Mouse (Mus musculus) bone marrow, adult 2 months (tissue): Measurements from ENCODE around the gene Itpr1. TPM values are rescaled to one million over a fixed set of nuclear protein-coding genes. Genes with fewer than 3 reads are reported as not detected.
"Not testable (repeated sequence)": the region's sequence is repeated elsewhere in the genome, so short reads cannot be mapped to it uniquely, and the experiment has no call there.

Experiments
- H3K27ac ChIP-seq: fragments of 200-500 bp; 2 replicates; pipeline ENCODE4 v1.5.1; 2012; ENCODE audit warnings: low read depth, mild to moderate bottlenecking, control low read depth, inconsistent platforms, low read length; ENCODE audit not compliant: control insufficient read depth, poor library complexity, insufficient read depth
- H3K4me1 ChIP-seq: fragments of 200-500 bp; 2 replicates; pipeline ENCODE4 v1.6.1; 2011; ENCODE audit warnings: low read length; ENCODE audit not compliant: control insufficient read depth, insufficient read depth
- H3K4me3 ChIP-seq: fragments of 200-500 bp; replicated peaks from 2 replicates; pipeline ENCODE3; 2011; ENCODE audit warnings: mild to moderate bottlenecking, low read depth, low read length, control low read depth; ENCODE audit not compliant: control insufficient read depth
- CTCF ChIP-seq: fragments of 200-500 bp; IDR thresholded peaks from 2 replicates; pipeline ENCODE4 v1.5.1; 2011; ENCODE audit warnings: low read length, control low read depth; ENCODE audit not compliant: control insufficient read depth, insufficient read depth
- POLR2A ChIP-seq: fragments of 200-500 bp; IDR thresholded peaks from 2 replicates; pipeline ENCODE4 v1.6.1; 2011; ENCODE audit warnings: low read depth, mild to moderate bottlenecking, control low read depth, low read length, borderline replicate concordance; ENCODE audit not compliant: control insufficient read depth
- WGBS: fragments of 180-500 bp; shearing (Covaris S2); methylation state at CpG from one replicate; pipeline ENCODE4 v1.1.7; 2018; 5-methylcytosine and 5-hydroxymethylcytosine counted together
- polyA plus RNA-seq: library from polyadenylated mRNA; stranded (reverse); fragments of >200 nt; gene quantifications from 2 replicates; pipeline ENCODE4 v1.2.4, GENCODE M21; 2011; ENCODE audit warnings: low replicate concordance; ENCODE audit not compliant: missing spikeins, insufficient read depth, insufficient read length

Gene Itpr1
- polyA plus RNA-seq, 1 experiment: 32.8 TPM

- no peak overlapping the region for H3K4me3 ChIP-seq
- peaks cover 2% of the 10 kb centered on the region; the same call in 1 of the 2 replicates for H3K4me1 ChIP-seq
- TF ChIP-seq CTCF: no peak
- no peak for TF ChIP-seq POLR2A
- no peak overlapping the region for H3K27ac ChIP-seq
- 60% methylated on average over 3 of the region's 3 CpGs for WGBS
Observed at GRCm38 (mm10) chr6:108553013-108553412, 340.1 kb downstream of the Itpr1 start.

GRCm38 (mm10) chr6:108553536-108553935 is 340.6 kb downstream of the Itpr1 start:
- WGBS: 76% methylated on average over 4 of the region's 4 CpGs
- TF ChIP-seq CTCF (no peak), POLR2A (no peak)
- peaks cover 2% of the 10 kb centered on the region; the same call in 1 of the 2 replicates for H3K4me1 ChIP-seq
- no peak overlapping the region for H3K27ac ChIP-seq
- no peak overlapping the region for H3K4me3 ChIP-seq

GRCm38 (mm10) chr6:108554389-108554788 is 341.5 kb downstream of the Itpr1 start:
- WGBS: 77% methylated on average over 4 of the region's 4 CpGs
- Histone ChIP-seq H3K4me3 (no peak overlapping the region), H3K27ac (no peak overlapping the region), H3K4me1 (peaks cover under 1% of the 10 kb centered on the region; the same call in 1 of the 2 replicates)
- TF ChIP-seq POLR2A: no peak
- no peak for TF ChIP-seq CTCF

GRCm38 (mm10) chr6:108554878-108555277 is 342.0 kb downstream of the Itpr1 start:
- WGBS: 59% methylated on average over 5 of the region's 5 CpGs
- Histone ChIP-seq H3K4me3 (no peak overlapping the region), H3K27ac (no peak overlapping the region), H3K4me1 (no peaks in the 10 kb centered on the region; the same call in 1 of the 2 replicates)
- TF ChIP-seq POLR2A (no peak), CTCF (no peak)

- TF ChIP-seq CTCF: no peak
- no peak for TF ChIP-seq POLR2A
- H3K4me1 ChIP-seq: no peaks in the 10 kb centered on the region; the same call in 1 of the 2 replicates
- no peak overlapping the region for H3K4me3 ChIP-seq
- H3K27ac ChIP-seq: no peak overlapping the region
- whole genome bisulfite sequencing: 80% methylated on average over 4 of the region's 4 CpGs
Observed at GRCm38 (mm10) chr6:108557576-108558322, 344.9 kb downstream of the Itpr1 start.

- H3K27ac ChIP-seq, H3K4me1 ChIP-seq, H3K4me3 ChIP-seq: not testable (repeated sequence)
- WGBS: 79% methylated on average over 4 of the region's 4 CpGs
Observed at GRCm38 (mm10) chr6:108559226-108559625, 346.3 kb downstream of the Itpr1 start.

GRCm38 (mm10) chr6:108562971-108563370 is 350.1 kb downstream of the Itpr1 start:
- TF ChIP-seq CTCF: no peak
- TF ChIP-seq POLR2A: no peak
- no peak overlapping the region for H3K4me3 ChIP-seq
- H3K4me1 ChIP-seq: peaks cover 2% of the 10 kb centered on the region
- no peak overlapping the region for H3K27ac ChIP-seq
- 45% methylated on average over 2 of the region's 2 CpGs for WGBS

- not testable (repeated sequence) for H3K4me3 ChIP-seq, H3K4me1 ChIP-seq, H3K27ac ChIP-seq
- 91% methylated on average over 18 of the region's 18 CpGs for WGBS
Observed at GRCm38 (mm10) chr6:108565447-108565846, 352.6 kb downstream of the Itpr1 start.

- Histone ChIP-seq H3K27ac (no peak overlapping the region), H3K4me3 (no peak overlapping the region), H3K4me1 (peaks cover 8% of the 10 kb centered on the region)
- TF ChIP-seq CTCF (no peak), POLR2A (no peak)
Observed at GRCm38 (mm10) chr6:108566549-108566948, 353.7 kb downstream of the Itpr1 start.
